Mouse (Mus musculus): ENCODE measurements around the gene Rhov.

DNA sequence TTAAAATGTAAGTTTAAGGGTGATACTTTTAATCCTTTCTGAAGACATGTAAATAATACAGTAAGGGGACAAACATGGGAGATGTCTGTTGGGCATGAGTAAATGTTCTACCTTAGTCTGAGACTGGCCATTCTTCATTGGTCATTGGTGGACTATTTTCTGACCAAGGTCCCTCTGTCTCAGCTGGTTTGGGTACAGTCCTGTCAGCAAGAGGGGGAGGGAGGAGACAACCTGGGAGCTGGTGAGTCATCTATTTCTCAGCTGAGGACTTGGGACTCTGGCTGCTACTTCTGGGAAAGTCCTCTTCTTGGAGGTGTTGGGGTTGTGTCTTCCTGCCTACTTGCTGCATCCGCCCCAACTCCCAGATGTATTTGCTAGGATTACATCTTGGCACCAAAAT, 3.1 kb upstream of the Rhov start:
- TF ChIP-seq TBP (conservative IDR thresholded peaks at IDR 0.05; ENCODE audit: low read depth, low read length) = no peak
- no peak for TF ChIP-seq POLR2A (IDR thresholded peaks at IDR 0.05; ENCODE audit: low read depth, low read length)
- TF ChIP-seq SIN3A (IDR thresholded peaks at IDR 0.05; ENCODE audit: low read length) = no peak
- TF ChIP-seq KAT2A (IDR thresholded peaks at IDR 0.05; ENCODE audit: insufficient replicate concordance, low read length) = no peak
- no peak for TF ChIP-seq CTCF (conservative IDR thresholded peaks at IDR 0.05 in 1 of 2, IDR thresholded peaks at IDR 0.05 in 1 of 2; ENCODE audit: low read depth in 2 of 2, low read length in 2 of 2)
- TF ChIP-seq MAX (IDR thresholded peaks at IDR 0.05; ENCODE audit: low read length) = no peak
- TF ChIP-seq MEF2A (IDR thresholded peaks at IDR 0.05; ENCODE audit: borderline replicate concordance, low read depth, low read length) = no peak
- no peak for TF ChIP-seq E2F4 (IDR thresholded peaks at IDR 0.05; ENCODE audit: insufficient replicate concordance, low read depth, low read length)
